Mouse (Mus musculus): Measurements from ENCODE around the gene Cct7.

DNA sequence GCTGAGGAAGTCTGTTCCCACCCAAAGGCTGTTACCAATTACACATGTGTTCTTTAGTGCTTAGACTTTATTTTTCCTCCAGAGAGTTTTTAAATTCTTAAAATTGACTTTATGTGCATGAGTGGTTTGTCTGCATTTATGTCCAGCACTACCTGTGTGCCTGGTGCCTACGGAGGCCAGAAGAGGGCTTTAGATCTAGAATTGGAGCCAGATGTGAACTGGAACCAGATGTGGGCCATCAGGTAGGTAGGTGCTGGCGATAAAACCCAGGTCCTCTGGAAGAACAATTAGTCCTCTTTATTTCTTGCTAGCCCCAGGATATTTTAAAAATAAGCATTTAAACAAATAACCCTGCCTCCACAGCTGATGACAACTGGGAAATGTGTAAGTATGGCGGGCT is 40.3 kb downstream of the Cct7 start:
- TF ChIP-seq CTCF (conservative IDR thresholded peaks at IDR 0.05; ENCODE audit: insufficient read depth, insufficient read length, low read depth, low read length): no peak
- no peak for TF ChIP-seq POLR2A (IDR thresholded peaks at IDR 0.05; ENCODE audit: low read depth, low read length)

Data from kidney, adult 2 months (tissue).